Mouse (Mus musculus) heart, embryonic 10.5 days (tissue): ENCODE data around the gene Tex9. TPM values are rescaled to one million over a fixed set of nuclear protein-coding genes. Genes with fewer than 3 reads are reported as not detected.
A peak's percentile ranks its signal among the peaks of the same experiment; 100 is the strongest.

Experiments used
- DNase-seq: peaks from one replicate; pipeline ENCODE4 v3.0.0-alpha.2; 2017; ENCODE audit warnings: low spot score
- H3K27ac ChIP-seq: fragments of 300-500 bp; sonication (generic); 2 replicates; pipeline ENCODE4 v1.5.1; 2016; ENCODE audit warnings: mild to moderate bottlenecking
- H3K27me3 ChIP-seq: fragments of 300-500 bp; sonication (generic); 2 replicates; pipeline ENCODE4 v1.6.1; 2016; ENCODE audit warnings: mild to moderate bottlenecking; ENCODE audit not compliant: poor library complexity, insufficient read depth, severe bottlenecking
- H3K36me3 ChIP-seq: fragments of 300-500 bp; sonication (generic); 2 replicates; pipeline ENCODE4 v1.6.1; 2016; ENCODE audit warnings: mild to moderate bottlenecking, moderate library complexity
- H3K4me1 ChIP-seq: fragments of 300-500 bp; sonication (generic); 2 replicates; pipeline ENCODE4 v1.6.1; 2016; ENCODE audit warnings: mild to moderate bottlenecking
- H3K4me3 ChIP-seq: fragments of 300-500 bp; sonication (generic); 2 replicates; pipeline ENCODE4 v1.5.1; 2016; ENCODE audit warnings: mild to moderate bottlenecking, moderate library complexity
- H3K9me3 ChIP-seq: fragments of 300-500 bp; sonication (generic); 2 replicates; pipeline ENCODE4 v1.6.1; 2016; ENCODE audit warnings: mild to moderate bottlenecking, moderate library complexity
- WGBS: fragments of 180-500 bp; shearing (Covaris S2); methylation state at CpG from one replicate; pipeline ENCODE4 v1.1.7; 2016; 5-methylcytosine and 5-hydroxymethylcytosine counted together
- polyA plus RNA-seq: library from polyadenylated mRNA; unstranded; fragments of >200 nt; fragmentation: Nextera tagmentation; extraction: Ambion mirVana; gene quantifications from 2 replicates; pipeline ENCODE4 v1.2.1, GENCODE M21; 2016

Gene Tex9
- polyA plus RNA-seq, 1 experiment from 2014 or later: 27.0 TPM

GRCm38 (mm10) chr9:72449367-72449766, 42.6 kb downstream of the Tex9 start:
- H3K4me3 ChIP-seq: peak overlapping the region; percentile 27; the same call in 1 of the 2 replicates
- no peaks in the 10 kb centered on the region for H3K27me3 ChIP-seq
- peak overlapping the region; percentile 5; the same call in 1 of the 2 replicates for H3K27ac ChIP-seq
- H3K36me3 ChIP-seq: peaks cover 49% of the 10 kb centered on the region
- DNase-seq: no peak
- no peaks in the 10 kb centered on the region for H3K9me3 ChIP-seq
- H3K4me1 ChIP-seq: peaks cover 10% of the 10 kb centered on the region; the same call in 1 of the 2 replicates
- 64% methylated on average over 7 of the region's 7 CpGs for WGBS

GRCm38 (mm10) chr9:72448026-72448425, 44.0 kb downstream of the Tex9 start:
- Histone ChIP-seq H3K9me3 (no peaks in the 10 kb centered on the region), H3K27ac (no peak overlapping the region)
- DNase-seq: no peak

GRCm38 (mm10) chr9:72441927-72442715, 49.9 kb downstream of the Tex9 start:
- Histone ChIP-seq H3K27me3 (no peaks in the 10 kb centered on the region), H3K27ac (peak overlapping the region; percentile 30), H3K36me3 (peaks cover 18% of the 10 kb centered on the region), H3K4me3 (no peak overlapping the region), H3K9me3 (no peaks in the 10 kb centered on the region), H3K4me1 (peaks cover 19% of the 10 kb centered on the region)
- 87% methylated on average over 10 of the region's 10 CpGs for WGBS
- DNase-seq: no peak

More at GRCm38 (mm10) chr9:72448026-72448425, 44.0 kb downstream of the Tex9 start:
- WGBS: 58% methylated on average over 8 of the region's 8 CpGs
- no peaks in the 10 kb centered on the region for H3K27me3 ChIP-seq
- peaks cover 50% of the 10 kb centered on the region for H3K36me3 ChIP-seq
- H3K4me1 ChIP-seq: peaks cover 10% of the 10 kb centered on the region; the same call in 1 of the 2 replicates
- H3K4me3 ChIP-seq: no peak overlapping the region

- peak overlapping the region; percentile 30 for H3K27ac ChIP-seq
- H3K4me3 ChIP-seq: no peak overlapping the region
- no peaks in the 10 kb centered on the region for H3K27me3 ChIP-seq
- WGBS: 30% methylated on average over 8 of the region's 8 CpGs
- peaks cover 10% of the 10 kb centered on the region for H3K36me3 ChIP-seq
- H3K4me1 ChIP-seq: peaks cover 19% of the 10 kb centered on the region
- H3K9me3 ChIP-seq: no peaks in the 10 kb centered on the region
- DNase-seq: no peak
Observed at GRCm38 (mm10) chr9:72440948-72441926, 50.8 kb downstream of the Tex9 start.

- no peak for DNase-seq
- H3K27ac ChIP-seq: no peak overlapping the region
- no peaks in the 10 kb centered on the region for H3K27me3 ChIP-seq
- 83% methylated on average over 4 of the region's 4 CpGs for WGBS
- H3K9me3 ChIP-seq: no peaks in the 10 kb centered on the region
- H3K4me3 ChIP-seq: no peak overlapping the region
- H3K4me1 ChIP-seq: peaks cover 19% of the 10 kb centered on the region
- peaks cover 8% of the 10 kb centered on the region for H3K36me3 ChIP-seq
Observed at GRCm38 (mm10) chr9:72440358-72440757, 51.7 kb downstream of the Tex9 start.

GRCm38 (mm10) chr9:72438749-72439148, 53.3 kb downstream of the Tex9 start:
- peaks cover 7% of the 10 kb centered on the region for H3K36me3 ChIP-seq
- no peak for DNase-seq
- H3K27ac ChIP-seq: peak overlapping the region; percentile 87
- no peaks in the 10 kb centered on the region for H3K27me3 ChIP-seq
- peaks cover 19% of the 10 kb centered on the region for H3K4me1 ChIP-seq
- no peaks in the 10 kb centered on the region for H3K9me3 ChIP-seq
- 7% methylated on average over 9 of the region's 9 CpGs for WGBS
- H3K4me3 ChIP-seq: peak overlapping the region; percentile 72

- DNase-seq: peak; percentile 98
- Histone ChIP-seq H3K27me3 (no peaks in the 10 kb centered on the region), H3K4me3 (peak within 1 kb of the TSS; percentile 72), H3K36me3 (peaks cover under 1% of the 10 kb centered on the region; the same call in 1 of the 2 replicates), H3K27ac (peak within 1 kb of the TSS; percentile 87), H3K9me3 (no peaks in the 10 kb centered on the region), H3K4me1 (peaks cover 19% of the 10 kb centered on the region)
- WGBS: 2% methylated on average over 43 of the region's 43 CpGs
Observed at GRCm38 (mm10) chr9:72437822-72438701, 54.0 kb downstream of the Tex9 start, which contains the start of gene Mns1. Gene Mns1 (plus strand): TSS chr9:72438011.

- Histone ChIP-seq H3K9me3 (no peaks in the 10 kb centered on the region), H3K27ac (no peak overlapping the region), H3K27me3 (no peaks in the 10 kb centered on the region; the same call in 1 of the 2 replicates), H3K4me1 (peaks cover 10% of the 10 kb centered on the region; the same call in 1 of the 2 replicates), H3K36me3 (no peaks in the 10 kb centered on the region), H3K4me3 (no peak overlapping the region)
- DNase-seq: no peak
- WGBS: 76% methylated on average over 9 of the region's 9 CpGs
Observed at GRCm38 (mm10) chr9:72434876-72435275, 57.1 kb downstream of the Tex9 start.

- Histone ChIP-seq H3K36me3 (no peaks in the 10 kb centered on the region), H3K27ac (no peak overlapping the region), H3K4me1 (peaks cover 4% of the 10 kb centered on the region; the same call in 1 of the 2 replicates), H3K9me3 (no peaks in the 10 kb centered on the region), H3K27me3 (no peaks in the 10 kb centered on the region; the same call in 1 of the 2 replicates), H3K4me3 (no peak overlapping the region)
- WGBS: 67% methylated on average over 4 of the region's 4 CpGs
- DNase-seq: no peak
Observed at GRCm38 (mm10) chr9:72427861-72428260, 64.2 kb downstream of the Tex9 start.

- Histone ChIP-seq H3K4me1 (peaks cover 22% of the 10 kb centered on the region), H3K27me3 (no peaks in the 10 kb centered on the region), H3K27ac (no peak overlapping the region), H3K36me3 (no peaks in the 10 kb centered on the region), H3K9me3 (no peaks in the 10 kb centered on the region), H3K4me3 (no peak overlapping the region)
- DNase-seq: no peak
- WGBS: 80% methylated on average over 11 of the region's 11 CpGs
Observed at GRCm38 (mm10) chr9:72425300-72425850, 66.6 kb downstream of the Tex9 start.

GRCm38 (mm10) chr9:72422753-72423152, 69.3 kb downstream of the Tex9 start:
- Histone ChIP-seq H3K9me3 (no peaks in the 10 kb centered on the region), H3K27me3 (no peaks in the 10 kb centered on the region), H3K27ac (no peak overlapping the region), H3K4me1 (peaks cover 22% of the 10 kb centered on the region), H3K36me3 (no peaks in the 10 kb centered on the region), H3K4me3 (no peak overlapping the region)
- DNase-seq: no peak
- WGBS: 76% methylated on average over 2 of the region's 2 CpGs

GRCm38 (mm10) chr9:72422284-72422683, 69.7 kb downstream of the Tex9 start:
- no peaks in the 10 kb centered on the region for H3K9me3 ChIP-seq
- no peak for DNase-seq
- no peaks in the 10 kb centered on the region for H3K36me3 ChIP-seq
- 60% methylated on average over 11 of the region's 11 CpGs for WGBS
- no peaks in the 10 kb centered on the region for H3K27me3 ChIP-seq
- H3K4me1 ChIP-seq: peaks cover 22% of the 10 kb centered on the region
- H3K27ac ChIP-seq: peak overlapping the region; percentile 67; the same call in 1 of the 2 replicates
- no peak overlapping the region for H3K4me3 ChIP-seq
